Mouse (Mus musculus): Measurements from ENCODE around the gene Urod.
A peak's percentile ranks its signal among the peaks of the same experiment; 100 is the strongest.

Urod gene

GRCm38 (mm10) chr4:116995131-116995797, 1.1 kb upstream of the Urod start, which contains the start of gene Hectd3:
Hectd3 (plus strand) TSS chr4:116995317.
- DNase-seq: peak; percentile 59

GRCm38 (mm10) chr4:116991366-116991765, 2.8 kb downstream of the Urod start:
- DNase-seq: peak; percentile 69 to 77

GRCm38 (mm10) chr4:116989731-116990130, 4.5 kb downstream of the Urod start:
- DNase-seq: no peak

GRCm38 (mm10) chr4:116987122-116987456, 7.1 kb downstream of the Urod start:
- DNase-seq: no peak

GRCm38 (mm10) chr4:116986400-116987121, 7.7 kb downstream of the Urod start:
- peak; percentile 65 to 76 for DNase-seq

- DNase-seq: no peak
Measured at GRCm38 (mm10) chr4:116985681-116986080, 8.5 kb downstream of the Urod start.

GRCm38 (mm10) chr4:116976503-116976902, 17.7 kb downstream of the Urod start:
- no peak for DNase-seq

GRCm38 (mm10) chr4:116954951-116955350, 39.3 kb downstream of the Urod start:
- no peak for DNase-seq

- DNase-seq: no peak
Measured at GRCm38 (mm10) chr4:116951642-116952041, 42.6 kb downstream of the Urod start.

GRCm38 (mm10) chr4:116944055-116944454, 50.2 kb downstream of the Urod start:
- no peak for DNase-seq

GRCm38 (mm10) chr4:116942695-116943094, 51.5 kb downstream of the Urod start:
- DNase-seq: no peak

Measured in thymus, postnatal 36 days (tissue).